Mouse (Mus musculus): ENCODE results near the gene Rab1b. TPM values are rescaled to one million over a fixed set of nuclear protein-coding genes. Genes with fewer than 3 reads are reported as not detected.

Gene Rab1b
- polyA plus RNA-seq, 1 experiment from 2014 or later = 246 TPM

- H3K4me3 ChIP-seq (ENCODE audit: low read depth, low read length) = no peak overlapping the region
- no peak overlapping the region for H3K4me2 ChIP-seq (ENCODE audit: low read length)
- no peak for ATAC-seq (replicated peaks; ENCODE audit: low FRiP score, low TSS enrichment, low read depth)
- H3K27me3 ChIP-seq (replicated peaks; ENCODE audit: control insufficient read depth, insufficient read depth, low read length) = no peaks in the 10 kb centered on the region
- no peaks in the 10 kb centered on the region for H3K4me1 ChIP-seq (replicated peaks; ENCODE audit: control insufficient read depth, insufficient read depth, low read length)
- no peaks in the 10 kb centered on the region for H3K9me3 ChIP-seq (ENCODE audit: control insufficient read depth, low read length)
- no peak overlapping the region for H3K27ac ChIP-seq (ENCODE audit: low read depth)
- H3K9ac ChIP-seq (ENCODE audit: low read length) = no peak overlapping the region
- 67% methylated on average over 7 of the region's 7 CpGs for WGBS
- H3K36me3 ChIP-seq (ENCODE audit: control insufficient read depth, insufficient read depth, low read length) = no peaks in the 10 kb centered on the region
- DNase-seq (ENCODE audit: low spot score) = no peak
These were observed 17.3 kb upstream of the Rab1b start for GRCm38 (mm10) chr19:5124055-5124614.

- H3K27me3 ChIP-seq (replicated peaks; ENCODE audit: control insufficient read depth, insufficient read depth, low read length) = no peaks in the 10 kb centered on the region
- H3K4me1 ChIP-seq (replicated peaks; ENCODE audit: control insufficient read depth, insufficient read depth, low read length) = 0 out of 2 replicates have a peak, but pooled peaks cover 5% of the 10 kb centered on the region
- no peaks in the 10 kb centered on the region for H3K9me3 ChIP-seq (ENCODE audit: control insufficient read depth, low read length)
- WGBS = 85% methylated on average over 3 of the region's 3 CpGs
- no peak for ATAC-seq (replicated peaks; ENCODE audit: low FRiP score, low TSS enrichment, low read depth)
- H3K4me2 ChIP-seq (ENCODE audit: low read length) = no peak overlapping the region
- H3K36me3 ChIP-seq (ENCODE audit: control insufficient read depth, insufficient read depth, low read length) = no peaks in the 10 kb centered on the region
- DNase-seq (ENCODE audit: low spot score) = no peak
- H3K9ac ChIP-seq (ENCODE audit: low read length) = no peak overlapping the region
- H3K27ac ChIP-seq (ENCODE audit: low read depth) = no peak overlapping the region
- H3K4me3 ChIP-seq (ENCODE audit: low read depth, low read length) = no peak overlapping the region
These were observed 16.4 kb upstream of the Rab1b start for GRCm38 (mm10) chr19:5123241-5123640.

- Histone ChIP-seq H3K27ac (ENCODE audit: low read depth) (no peak overlapping the region), H3K9me3 (ENCODE audit: control insufficient read depth, low read length) (no peaks in the 10 kb centered on the region), H3K27me3 (replicated peaks; ENCODE audit: control insufficient read depth, insufficient read depth, low read length) (no peaks in the 10 kb centered on the region), H3K36me3 (ENCODE audit: control insufficient read depth, insufficient read depth, low read length) (no peaks in the 10 kb centered on the region), H3K4me2 (ENCODE audit: low read length) (no peak overlapping the region), H3K4me3 (ENCODE audit: low read depth, low read length) (no peak overlapping the region), H3K4me1 (replicated peaks; ENCODE audit: control insufficient read depth, insufficient read depth, low read length) (0 out of 2 replicates have a peak, but pooled peaks cover 5% of the 10 kb centered on the region), H3K9ac (ENCODE audit: low read length) (no peak overlapping the region)
- 78% methylated on average over 10 of the region's 10 CpGs for WGBS
- DNase-seq (ENCODE audit: low spot score) (no peak), ATAC-seq (replicated peaks; ENCODE audit: low FRiP score, low TSS enrichment, low read depth) (no peak)
These were observed 15.6 kb upstream of the Rab1b start for GRCm38 (mm10) chr19:5122492-5122891.

GRCm38 (mm10) chr19:5118384-5118698, 11.5 kb upstream of the Rab1b start, which contains the start of gene Klc2:
Gene Klc2, minus strand, starts transcription at chr19:5118560.
- under 1% methylated on average over 18 of the region's 18 CpGs for WGBS
- H3K27me3 ChIP-seq (replicated peaks; ENCODE audit: control insufficient read depth, insufficient read depth, low read length) = no peaks in the 10 kb centered on the region
- H3K9me3 ChIP-seq (ENCODE audit: control insufficient read depth, low read length) = no peaks in the 10 kb centered on the region
- H3K4me1 ChIP-seq (replicated peaks; ENCODE audit: control insufficient read depth, insufficient read depth, low read length) = peaks cover 11% of the 10 kb centered on the region; the same call in 1 of the 2 replicates
- peak within 1 kb of the TSS; percentile 86 for H3K4me3 ChIP-seq (ENCODE audit: low read depth, low read length)
- ATAC-seq (replicated peaks; ENCODE audit: low FRiP score, low TSS enrichment, low read depth) (peak; percentile 95), DNase-seq (ENCODE audit: low spot score) (no peak)
- H3K9ac ChIP-seq (ENCODE audit: low read length) = peak within 1 kb of the TSS; percentile 68
- H3K36me3 ChIP-seq (ENCODE audit: control insufficient read depth, insufficient read depth, low read length) = peaks cover 8% of the 10 kb centered on the region; the same call in 1 of the 2 replicates
- H3K4me2 ChIP-seq (ENCODE audit: low read length) = peak within 1 kb of the TSS; percentile 84
- H3K27ac ChIP-seq (ENCODE audit: low read depth) = peak within 1 kb of the TSS; percentile 84

GRCm38 (mm10) chr19:5117494-5118383, 10.9 kb upstream of the Rab1b start:
- peak overlapping the region; percentile 86 for H3K4me3 ChIP-seq (ENCODE audit: low read depth, low read length)
- H3K4me2 ChIP-seq (ENCODE audit: low read length) = peak overlapping the region; percentile 84
- ATAC-seq (replicated peaks; ENCODE audit: low FRiP score, low TSS enrichment, low read depth) (peak; percentile 90), DNase-seq (ENCODE audit: low spot score) (peak; percentile 97)
- peaks cover 12% of the 10 kb centered on the region; the same call in 1 of the 2 replicates for H3K36me3 ChIP-seq (ENCODE audit: control insufficient read depth, insufficient read depth, low read length)
- H3K27me3 ChIP-seq (replicated peaks; ENCODE audit: control insufficient read depth, insufficient read depth, low read length) = no peaks in the 10 kb centered on the region
- peak overlapping the region; percentile 84 for H3K27ac ChIP-seq (ENCODE audit: low read depth)
- under 1% methylated on average over 77 of the region's 83 CpGs for WGBS
- H3K9me3 ChIP-seq (ENCODE audit: control insufficient read depth, low read length) = no peaks in the 10 kb centered on the region
- peaks cover 11% of the 10 kb centered on the region; the same call in 1 of the 2 replicates for H3K4me1 ChIP-seq (replicated peaks; ENCODE audit: control insufficient read depth, insufficient read depth, low read length)
- peak overlapping the region; percentile 68 for H3K9ac ChIP-seq (ENCODE audit: low read length)

GRCm38 (mm10) chr19:5113783-5114182, 6.9 kb upstream of the Rab1b start:
- Histone ChIP-seq H3K27ac (ENCODE audit: low read depth) (no peak overlapping the region), H3K9ac (ENCODE audit: low read length) (no peak overlapping the region), H3K4me2 (ENCODE audit: low read length) (no peak overlapping the region), H3K9me3 (ENCODE audit: control insufficient read depth, low read length) (no peaks in the 10 kb centered on the region), H3K4me3 (ENCODE audit: low read depth, low read length) (no peak overlapping the region), H3K4me1 (replicated peaks; ENCODE audit: control insufficient read depth, insufficient read depth, low read length) (peaks cover 10% of the 10 kb centered on the region), H3K36me3 (ENCODE audit: control insufficient read depth, insufficient read depth, low read length) (peaks cover 49% of the 10 kb centered on the region), H3K27me3 (replicated peaks; ENCODE audit: control insufficient read depth, insufficient read depth, low read length) (no peaks in the 10 kb centered on the region)
- DNase-seq (ENCODE audit: low spot score) (no peak), ATAC-seq (replicated peaks; ENCODE audit: low FRiP score, low TSS enrichment, low read depth) (no peak)
- 95% methylated on average over 7 of the region's 7 CpGs for WGBS

- H3K36me3 ChIP-seq (ENCODE audit: control insufficient read depth, insufficient read depth, low read length) = peaks cover 55% of the 10 kb centered on the region
- H3K27me3 ChIP-seq (replicated peaks; ENCODE audit: control insufficient read depth, insufficient read depth, low read length) = no peaks in the 10 kb centered on the region
- H3K27ac ChIP-seq (ENCODE audit: low read depth) = no peak overlapping the region
- H3K9ac ChIP-seq (ENCODE audit: low read length) = no peak overlapping the region
- no peak overlapping the region for H3K4me3 ChIP-seq (ENCODE audit: low read depth, low read length)
- no peak overlapping the region for H3K4me2 ChIP-seq (ENCODE audit: low read length)
- H3K4me1 ChIP-seq (replicated peaks; ENCODE audit: control insufficient read depth, insufficient read depth, low read length) = peaks cover 17% of the 10 kb centered on the region
- WGBS = 75% methylated on average over 19 of the region's 19 CpGs
- no peak for ATAC-seq (replicated peaks; ENCODE audit: low FRiP score, low TSS enrichment, low read depth)
- H3K9me3 ChIP-seq (ENCODE audit: control insufficient read depth, low read length) = no peaks in the 10 kb centered on the region
- DNase-seq (ENCODE audit: low spot score) = no peak
These were observed 3.0 kb upstream of the Rab1b start for GRCm38 (mm10) chr19:5109659-5110453.

GRCm38 (mm10) chr19:5108702-5109101, 1.8 kb upstream of the Rab1b start:
- peak overlapping the region; percentile 16; the same call in 1 of the 2 replicates for H3K27ac ChIP-seq (ENCODE audit: low read depth)
- no peak overlapping the region for H3K4me2 ChIP-seq (ENCODE audit: low read length)
- DNase-seq (ENCODE audit: low spot score) (no peak), ATAC-seq (replicated peaks; ENCODE audit: low FRiP score, low TSS enrichment, low read depth) (no peak; the same call in 1 of the 2 replicates)
- H3K4me1 ChIP-seq (replicated peaks; ENCODE audit: control insufficient read depth, insufficient read depth, low read length) = peaks cover 17% of the 10 kb centered on the region
- H3K9me3 ChIP-seq (ENCODE audit: control insufficient read depth, low read length) = no peaks in the 10 kb centered on the region
- no peak overlapping the region for H3K4me3 ChIP-seq (ENCODE audit: low read depth, low read length)
- peaks cover 62% of the 10 kb centered on the region for H3K36me3 ChIP-seq (ENCODE audit: control insufficient read depth, insufficient read depth, low read length)
- WGBS = 36% methylated on average over 4 of the region's 4 CpGs
- H3K9ac ChIP-seq (ENCODE audit: low read length) = 0 out of 2 replicates have a peak overlapping the region, but pooled peaks have one; percentile 16
- no peaks in the 10 kb centered on the region for H3K27me3 ChIP-seq (replicated peaks; ENCODE audit: control insufficient read depth, insufficient read depth, low read length)

All from intestine, embryonic 14.5 days (tissue).